Mouse (Mus musculus) ES-E14 (cell line): Measurements from ENCODE around the gene Fbln2. TPM values are rescaled to one million over a fixed set of nuclear protein-coding genes. Genes with fewer than 3 reads are reported as not detected.

Experiments used
- DNase-seq: peaks from one replicate; pipeline ENCODE4 v3.0.0-alpha.2; 2013; ENCODE audit warnings: low read depth, low spot score
- H3K27ac ChIP-seq: 2 replicates; pipeline ENCODE4 v1.5.1; 2012; ENCODE audit warnings: low read depth, mild to moderate bottlenecking, low read length, moderate library complexity, mixed read lengths; ENCODE audit not compliant: poor library complexity, insufficient read depth, severe bottlenecking
- H3K36me3 ChIP-seq: 2 replicates; pipeline ENCODE4 v1.6.1; 2012; ENCODE audit warnings: mild to moderate bottlenecking, low read length, moderate library complexity, mixed read lengths; ENCODE audit not compliant: control insufficient read depth, poor library complexity, insufficient read depth, severe bottlenecking
- H3K4me1 ChIP-seq, 2 experiments: fragments of 150-350 bp in 1 of 2; sonication (generic) in 1 of 2; 2 replicates each; pipeline ENCODE4 v1.6.1; 2012; ENCODE audit warnings: low read length in 2 of 2, mild to moderate bottlenecking in 1 of 2, mixed read lengths in 1 of 2; ENCODE audit not compliant: control insufficient read depth in 2 of 2, insufficient read depth in 2 of 2, poor library complexity in 1 of 2
- H3K4me3 ChIP-seq, 2 experiments: fragments of 150-350 bp in 1 of 2; sonication (generic) in 1 of 2; 2 replicates each; pipeline ENCODE4 v1.5.1; 2012; ENCODE audit warnings: low read length in 2 of 2, low read depth in 1 of 2, mild to moderate bottlenecking in 1 of 2, mixed read lengths in 1 of 2; ENCODE audit not compliant: insufficient read depth in 1 of 2, poor library complexity in 1 of 2, severe bottlenecking in 1 of 2
- H3K9ac ChIP-seq: 2 replicates; pipeline ENCODE4 v1.6.1; 2012; ENCODE audit warnings: low read depth, mild to moderate bottlenecking, low read length, mixed read lengths; ENCODE audit not compliant: poor library complexity, insufficient read depth, severe bottlenecking
- H3K9me3 ChIP-seq: fragments of 150-350 bp; sonication (generic); 2 replicates; pipeline ENCODE4 v1.6.1; 2012; ENCODE audit warnings: low read depth, mild to moderate bottlenecking, low read length; ENCODE audit not compliant: control insufficient read depth, insufficient read depth
- CHD2 ChIP-seq: IDR thresholded peaks from 2 replicates; pipeline ENCODE4 v1.6.1; 2014; ENCODE audit warnings: mild to moderate bottlenecking, low read depth, low read length, inconsistent platforms
- HCFC1 ChIP-seq: IDR thresholded peaks from 2 replicates; pipeline ENCODE4 v1.6.1; 2012; ENCODE audit warnings: low read length, inconsistent platforms, borderline replicate concordance; ENCODE audit not compliant: insufficient read depth
- MAFK ChIP-seq: IDR thresholded peaks from 2 replicates; pipeline ENCODE4 v1.6.1; 2014; ENCODE audit warnings: mild to moderate bottlenecking, low read depth, low read length, inconsistent platforms; ENCODE audit not compliant: insufficient read depth
- ZC3H11A ChIP-seq: IDR thresholded peaks from 2 replicates; pipeline ENCODE4 v1.6.1; 2012; ENCODE audit warnings: low read depth, mild to moderate bottlenecking, inconsistent platforms, low read length, borderline replicate concordance
- ZNF384 ChIP-seq: IDR thresholded peaks from 2 replicates; pipeline ENCODE4 v1.6.1; 2012; ENCODE audit warnings: low read depth, low read length, inconsistent platforms
- in situ Hi-C, 2 experiments: fragments of 600-800 bp; cut with MboI; formaldehyde crosslinking; loops; one replicate each; pipeline ENCODE4 v1.15.1; 2025; ENCODE audit warnings: low sequenced_read_pairs in 2 of 2, inconsistent platforms in 1 of 2; ENCODE audit not compliant: unreplicated experiment in 2 of 2
- total RNA-seq: library from RNA; depleted of rRNA; stranded (reverse); fragments of 300-350 nt; gene quantifications from 2 replicates; pipeline ENCODE4 v1.2.3, GENCODE M21; 2012

Fbln2 gene
- total RNA-seq, 1 experiment: 24.7 TPM

DNA sequence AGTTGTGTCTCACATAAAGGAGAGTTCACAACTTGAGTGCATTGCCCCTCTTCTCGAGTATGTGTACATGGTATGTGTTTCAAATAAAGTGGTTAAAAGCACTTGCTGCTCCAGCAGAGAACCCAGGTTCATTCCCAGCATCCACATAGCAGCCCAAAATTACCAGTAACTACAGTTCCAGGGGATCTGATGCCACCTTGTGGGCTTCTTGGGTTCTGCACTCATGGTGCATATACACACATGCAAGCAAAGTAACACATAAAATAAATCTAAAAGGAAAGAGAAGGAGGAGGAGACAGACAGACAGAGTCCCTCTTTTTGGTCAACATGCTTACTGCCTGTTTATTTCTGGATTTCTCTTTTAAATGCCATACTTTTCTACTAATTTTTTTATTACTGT, 37.5 kb downstream of the Fbln2 start:
- no peaks in the 10 kb centered on the region for H3K36me3 ChIP-seq
- no peak overlapping the region for H3K27ac ChIP-seq
- no peak overlapping the region for H3K9ac ChIP-seq
- DNase-seq: peak; percentile 43
- H3K4me1 ChIP-seq: no peaks in the 10 kb centered on the region
- H3K9me3 ChIP-seq: no peaks in the 10 kb centered on the region
- in situ Hi-C loops: loop anchor here (10.0 to 25.0 kb wide), 2 partner anchors 85 to 87 kb away; partner anchors contain the start of gene Hdac11 (in 1 of the 2)
- TF ChIP-seq ZC3H11A (peak; percentile 46; the same call in 1 of the 2 replicates), HCFC1 (no peak)
- H3K4me3 ChIP-seq: no peak overlapping the region

DNA sequence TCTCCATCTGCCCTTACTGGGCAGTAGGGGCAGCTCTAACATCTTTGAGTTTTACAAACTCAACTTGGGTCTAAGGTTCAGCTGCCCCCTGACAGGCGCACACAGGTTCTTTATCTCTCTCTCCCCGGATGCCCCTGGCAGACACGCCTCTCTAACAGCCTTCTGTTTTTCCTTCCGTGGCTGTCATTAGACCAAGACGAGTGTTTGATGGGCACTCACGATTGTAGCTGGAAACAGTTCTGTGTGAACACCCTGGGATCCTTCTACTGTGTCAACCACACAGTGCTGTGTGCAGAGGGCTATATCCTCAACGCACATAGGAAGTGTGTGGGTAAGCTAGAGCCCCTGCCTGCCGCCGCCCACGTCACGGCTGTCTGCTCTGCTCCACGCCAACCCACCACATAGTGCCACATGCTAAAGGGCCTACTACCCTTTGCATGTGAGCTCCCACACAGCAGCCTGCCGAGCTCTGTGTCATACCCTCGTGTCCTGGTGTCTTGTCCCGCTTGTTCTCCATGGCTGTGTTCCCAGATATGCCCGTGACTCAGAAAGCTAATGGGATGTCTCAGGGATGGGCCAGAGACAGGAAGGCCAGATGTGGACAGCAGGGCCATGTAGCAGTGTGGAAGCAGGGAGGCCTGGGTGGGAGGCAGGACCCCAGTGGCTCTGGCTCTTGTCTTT, 47.3 kb downstream of the Fbln2 start:
- in situ Hi-C loops: loop anchor here (10.0 to 25.0 kb wide), 2 partner anchors 95 to 97 kb away; partner anchors contain the start of gene Hdac11 (in 1 of the 2)
- Histone ChIP-seq H3K9me3 (no peaks in the 10 kb centered on the region), H3K27ac (no peak overlapping the region), H3K4me1 (no peaks in the 10 kb centered on the region), H3K9ac (no peak overlapping the region), H3K4me3 (no peak overlapping the region), H3K36me3 (no peaks in the 10 kb centered on the region)
- no peak for TF ChIP-seq MAFK
- DNase-seq: no peak

DNA sequence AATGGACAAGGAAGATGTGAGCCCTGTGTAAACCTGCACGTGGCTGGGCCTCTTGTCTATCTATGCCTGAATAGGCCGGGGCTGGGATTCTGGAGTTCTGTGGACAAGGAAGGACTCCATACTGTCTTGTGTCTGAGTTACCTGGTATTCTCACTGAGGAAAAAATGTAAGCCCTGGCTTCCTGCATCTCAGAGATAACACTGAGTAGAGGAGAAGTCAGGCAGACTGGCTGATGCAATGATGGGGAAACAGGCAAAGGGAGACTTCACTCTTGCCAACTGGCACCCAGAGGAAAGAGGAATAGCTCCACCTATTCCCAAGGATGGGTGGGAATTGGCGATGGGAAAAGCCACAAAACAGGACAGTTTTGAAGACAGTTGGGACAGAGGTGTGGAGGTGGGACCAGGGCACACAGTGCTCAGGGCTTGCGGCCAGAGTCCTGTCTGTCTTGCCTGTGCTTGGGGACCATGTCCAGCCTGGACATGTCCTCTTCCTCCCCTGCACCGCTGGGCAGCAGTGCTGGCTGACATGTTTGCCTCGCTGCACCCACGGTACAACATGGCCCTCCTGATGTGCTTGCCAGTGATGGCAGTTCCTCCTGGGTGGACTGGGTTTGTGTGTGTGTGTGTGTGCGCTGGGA, 48.2 kb downstream of the Fbln2 start:
- H3K4me1 ChIP-seq: no peaks in the 10 kb centered on the region
- H3K9ac ChIP-seq: no peak overlapping the region
- no peak overlapping the region for H3K27ac ChIP-seq
- H3K36me3 ChIP-seq: no peaks in the 10 kb centered on the region
- H3K4me3 ChIP-seq: no peak overlapping the region
- TF ChIP-seq ZC3H11A (no peak), MAFK (no peak), ZNF384 (no peak), CHD2 (no peak), HCFC1 (no peak)
- in situ Hi-C loops: loop anchor here in 1 of 2 experiments (25.0 kb wide), 1 partner anchor 98 kb away; the partner anchor contains the start of gene Hdac11
- DNase-seq: no peak
- no peaks in the 10 kb centered on the region for H3K9me3 ChIP-seq

DNA sequence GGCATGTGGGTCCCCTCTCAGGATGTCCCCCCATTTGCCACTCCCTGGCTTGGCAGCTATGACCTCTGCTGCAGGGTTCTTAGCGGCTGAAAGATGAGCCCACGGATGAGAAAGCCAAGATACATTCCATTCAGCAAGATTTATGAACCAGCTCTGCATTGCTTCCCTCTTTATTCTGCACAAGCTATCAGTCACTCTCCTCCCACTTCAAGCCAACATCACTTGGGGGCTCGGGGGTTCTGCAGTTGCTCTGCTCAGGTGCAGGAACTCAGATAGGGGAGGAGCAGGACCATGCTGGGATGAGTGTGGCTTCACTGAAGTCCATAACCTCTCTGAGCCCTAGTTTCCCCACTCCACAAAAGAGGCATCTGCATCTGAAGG, 48.7 kb downstream of the Fbln2 start:
- H3K27ac ChIP-seq: no peak overlapping the region
- no peak overlapping the region for H3K4me3 ChIP-seq
- H3K9me3 ChIP-seq: no peaks in the 10 kb centered on the region
- in situ Hi-C loops: loop anchor here in 1 of 2 experiments (25.0 kb wide), 1 partner anchor 99 kb away; the partner anchor contains the start of gene Hdac11
- no peak for DNase-seq
- H3K9ac ChIP-seq: no peak overlapping the region
- H3K4me1 ChIP-seq: no peaks in the 10 kb centered on the region
- TF ChIP-seq ZNF384 (no peak), ZC3H11A (no peak), MAFK (no peak), HCFC1 (no peak), CHD2 (no peak)
- H3K36me3 ChIP-seq: no peaks in the 10 kb centered on the region
